Mouse (Mus musculus): Measurements from ENCODE around the gene Gm5538. TPM values are rescaled to one million over a fixed set of nuclear protein-coding genes. Genes with fewer than 3 reads are reported as not detected.

The Gm5538 gene
- polyA plus RNA-seq (2016; fragmentation: Nextera tagmentation; extraction: Ambion mirVana): not detected in 2 replicates

DNA sequence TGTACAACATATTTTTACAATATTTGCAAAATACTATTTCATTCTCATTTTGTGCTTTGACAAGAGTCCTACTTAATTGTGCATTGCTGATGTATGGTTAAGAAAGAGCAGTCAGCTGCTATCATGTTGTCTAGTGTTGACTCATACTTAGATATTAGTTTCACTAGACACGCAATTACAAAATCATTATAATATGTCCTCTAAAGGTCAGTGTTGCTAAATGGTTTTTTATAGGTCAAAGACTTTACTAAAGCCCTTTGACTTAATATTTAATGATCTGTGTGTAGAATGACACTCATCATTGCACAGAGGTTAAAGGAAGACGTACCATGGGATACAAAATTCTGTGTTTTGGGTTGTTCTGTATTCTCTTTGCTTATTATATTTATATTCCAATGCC, at the start of gene Gm5538:
Gene Gm5538 (plus strand): TSS at position 301 of the 400 bp plus-strand sequence.
- 96% methylated on average over 2 of the region's 2 CpGs for WGBS

GRCm38 (mm10) chr3:59697391-59697790, 32.2 kb upstream of the Gm5538 start:
- Histone ChIP-seq H3K4me3 (no peak overlapping the region), H3K36me3 (no peaks in the 10 kb centered on the region), H3K4me1 (no peaks in the 10 kb centered on the region), H3K27ac (no peak overlapping the region), H3K9me3 (replicated peaks) (no peaks in the 10 kb centered on the region), H3K27me3 (ENCODE audit: low read depth, poor library complexity, severe bottlenecking) (no peaks in the 10 kb centered on the region)
- 84% methylated on average over 3 of the region's 3 CpGs for WGBS
- DNase-seq (ENCODE audit: low spot score): no peak

More for the DNA sequence above, at the start of gene Gm5538:
- no peaks in the 10 kb centered on the region for H3K36me3 ChIP-seq
- no peak within 1 kb of the TSS for H3K4me3 ChIP-seq
- H3K4me1 ChIP-seq: no peaks in the 10 kb centered on the region
- no peaks in the 10 kb centered on the region for H3K9me3 ChIP-seq (replicated peaks)
- no peak for DNase-seq (ENCODE audit: low spot score)
- H3K27me3 ChIP-seq (ENCODE audit: low read depth, poor library complexity, severe bottlenecking): no peaks in the 10 kb centered on the region
- no peak within 1 kb of the TSS for H3K27ac ChIP-seq

DNA sequence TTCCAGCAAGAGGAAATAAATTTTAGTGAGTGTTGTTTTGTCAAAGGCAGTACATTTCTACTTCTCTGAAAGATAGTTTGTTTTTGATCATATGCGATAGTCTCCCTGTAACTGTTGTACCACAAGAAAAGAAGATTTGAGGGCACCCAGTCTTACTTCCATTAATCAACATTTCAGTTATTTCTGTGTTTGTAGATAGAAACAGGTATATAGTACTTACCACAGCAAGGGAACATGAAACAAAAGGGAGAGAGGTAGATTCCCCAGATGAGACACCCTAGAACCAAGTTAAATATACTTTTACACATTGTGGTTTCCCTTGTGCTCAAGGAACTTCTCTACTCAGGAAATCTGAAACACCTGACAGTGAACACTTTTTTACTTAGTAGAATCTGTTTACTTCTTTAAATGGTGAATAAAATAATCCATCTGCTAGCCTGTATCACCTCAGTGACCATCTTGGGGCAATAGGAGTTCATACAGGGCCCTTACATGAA, 26.9 kb upstream of the Gm5538 start:
- H3K36me3 ChIP-seq: no peaks in the 10 kb centered on the region
- WGBS: 96% methylated on average over 1 of the region's 1 CpGs

DNA sequence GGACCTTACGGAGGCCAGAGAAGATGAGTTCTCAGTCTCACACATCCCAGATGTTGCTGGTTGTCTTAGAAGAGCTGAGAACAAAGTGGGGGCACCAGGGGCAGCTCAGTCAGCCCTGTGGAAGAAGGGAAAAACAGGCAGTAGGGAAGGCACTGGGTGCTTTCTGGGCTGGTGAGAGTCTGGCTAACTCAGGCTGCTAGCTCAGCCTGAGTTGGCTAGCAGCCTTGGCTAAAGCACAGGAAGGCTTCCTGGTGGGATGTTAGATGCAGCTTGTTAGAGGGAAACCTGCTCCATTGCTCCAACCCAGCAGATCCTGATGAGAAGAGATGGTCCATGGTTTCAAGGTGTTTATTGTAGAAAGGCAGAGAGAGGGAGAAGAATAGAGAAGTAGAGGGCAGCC, 10.3 kb downstream of the Gm5538 start:
- Histone ChIP-seq H3K4me3 (no peak overlapping the region), H3K27ac (no peak overlapping the region), H3K9me3 (replicated peaks) (no peaks in the 10 kb centered on the region), H3K27me3 (ENCODE audit: low read depth, poor library complexity, severe bottlenecking) (no peaks in the 10 kb centered on the region), H3K36me3 (no peaks in the 10 kb centered on the region), H3K4me1 (no peaks in the 10 kb centered on the region)
- DNase-seq (ENCODE audit: low spot score): no peak
- 95% methylated on average over 1 of the region's 1 CpGs for WGBS

More for the DNA sequence above, 26.9 kb upstream of the Gm5538 start:
- H3K27me3 ChIP-seq (ENCODE audit: low read depth, poor library complexity, severe bottlenecking): no peaks in the 10 kb centered on the region
- H3K4me3 ChIP-seq: no peak overlapping the region
- no peaks in the 10 kb centered on the region for H3K9me3 ChIP-seq (replicated peaks)
- H3K4me1 ChIP-seq: no peaks in the 10 kb centered on the region
- no peak overlapping the region for H3K27ac ChIP-seq
- no peak for DNase-seq (ENCODE audit: low spot score)

DNA sequence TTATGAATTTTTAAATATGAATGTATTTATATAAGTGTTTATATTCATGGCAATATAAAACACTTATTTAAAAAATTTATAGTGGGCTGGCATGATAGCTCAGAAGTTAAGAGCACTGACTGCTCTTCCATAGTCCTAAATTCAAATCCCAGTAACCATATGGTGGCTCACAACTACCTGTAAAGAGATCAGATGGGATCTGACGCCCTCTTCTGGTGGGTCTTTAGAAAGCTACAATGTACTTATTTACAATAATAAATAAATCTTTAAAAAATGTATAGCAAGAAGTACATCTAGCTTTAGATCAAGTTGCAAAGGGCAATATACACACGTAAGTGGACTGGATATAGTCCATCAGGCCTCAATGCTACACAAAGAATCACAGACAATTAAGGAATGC, 14.6 kb downstream of the Gm5538 start:
- Histone ChIP-seq H3K27ac (no peak overlapping the region), H3K9me3 (replicated peaks) (no peaks in the 10 kb centered on the region), H3K36me3 (no peaks in the 10 kb centered on the region), H3K4me1 (no peaks in the 10 kb centered on the region), H3K4me3 (no peak overlapping the region), H3K27me3 (ENCODE audit: low read depth, poor library complexity, severe bottlenecking) (no peaks in the 10 kb centered on the region)
- 19% methylated on average over 2 of the region's 2 CpGs for WGBS
- DNase-seq (ENCODE audit: low spot score): no peak

Other genes with a start within 250 kb of the Gm5538 start
- gene Gm8298, start 131.3 kb downstream of the Gm5538 start, polyA plus RNA-seq (2016; fragmentation: Nextera tagmentation; extraction: Ambion mirVana): not detected in 2 replicates
- not detected in 2 replicates for gene C130079G13Rik, start 195.4 kb downstream of the Gm5538 start, polyA plus RNA-seq (2016; fragmentation: Nextera tagmentation; extraction: Ambion mirVana)

All from limb, embryonic 10.5 days (tissue).